Mouse (Mus musculus) telencephalon, adult 2 months (tissue): ENCODE measurements around the gene Ireb2.
"Not testable (repeated sequence)": the region's sequence is repeated elsewhere in the genome, so short reads cannot be mapped to it uniquely, and the experiment has no call there.

Experiments used
- DNase-seq: peaks from one replicate; pipeline ENCODE4 v3.0.0-alpha.2; 2011; ENCODE audit warnings: low read depth, low spot score

Ireb2 gene

DNA sequence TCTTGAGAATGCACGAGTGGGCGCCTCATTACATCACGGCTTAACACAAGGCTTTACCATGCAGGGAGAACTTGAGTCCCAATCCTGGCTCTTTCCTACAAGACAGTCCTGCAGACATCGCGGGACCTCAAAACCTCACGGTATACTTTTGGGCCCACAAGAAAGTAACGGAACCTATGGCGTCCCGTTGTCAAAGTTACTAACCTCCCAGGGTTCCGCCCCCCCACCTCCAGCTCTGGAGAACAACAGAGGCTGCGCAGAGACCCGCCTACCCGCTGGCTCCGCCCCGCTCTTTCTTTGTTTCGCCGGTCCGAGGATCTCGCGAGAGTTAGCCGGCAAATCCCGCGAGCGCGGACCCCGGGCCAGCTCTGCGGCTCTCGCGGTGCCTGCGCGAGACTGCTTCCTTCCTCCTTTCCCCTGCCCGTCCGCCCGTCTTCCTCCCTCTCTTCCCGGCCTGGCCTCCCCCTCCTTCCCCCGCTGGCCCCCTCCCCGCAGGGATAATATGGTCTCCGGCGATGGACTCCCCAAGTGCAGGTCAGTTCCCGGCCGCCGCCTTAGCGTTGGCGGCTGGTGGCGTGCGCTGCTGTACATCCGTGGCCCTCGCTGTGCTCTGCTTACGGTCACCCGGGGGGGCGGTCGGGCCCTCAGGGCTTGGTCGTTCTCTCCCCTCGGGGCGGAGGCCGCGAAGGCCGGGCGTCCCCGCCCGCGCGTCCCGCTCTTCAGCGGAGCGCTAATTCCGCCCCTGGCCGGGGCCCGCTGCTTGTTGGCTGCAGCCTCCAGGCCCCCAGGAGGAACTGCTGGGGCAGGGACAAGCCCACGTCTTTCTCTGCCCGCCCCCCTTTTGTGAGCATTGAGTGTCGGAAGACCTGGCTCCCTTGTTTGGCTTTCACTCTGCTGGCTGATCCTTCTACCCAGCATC lies at the start of gene Ireb2:
TSS of gene Ireb2 (plus strand) at position 427 of the 919 bp plus-strand sequence.
- peak; percentile 91 for DNase-seq

DNA sequence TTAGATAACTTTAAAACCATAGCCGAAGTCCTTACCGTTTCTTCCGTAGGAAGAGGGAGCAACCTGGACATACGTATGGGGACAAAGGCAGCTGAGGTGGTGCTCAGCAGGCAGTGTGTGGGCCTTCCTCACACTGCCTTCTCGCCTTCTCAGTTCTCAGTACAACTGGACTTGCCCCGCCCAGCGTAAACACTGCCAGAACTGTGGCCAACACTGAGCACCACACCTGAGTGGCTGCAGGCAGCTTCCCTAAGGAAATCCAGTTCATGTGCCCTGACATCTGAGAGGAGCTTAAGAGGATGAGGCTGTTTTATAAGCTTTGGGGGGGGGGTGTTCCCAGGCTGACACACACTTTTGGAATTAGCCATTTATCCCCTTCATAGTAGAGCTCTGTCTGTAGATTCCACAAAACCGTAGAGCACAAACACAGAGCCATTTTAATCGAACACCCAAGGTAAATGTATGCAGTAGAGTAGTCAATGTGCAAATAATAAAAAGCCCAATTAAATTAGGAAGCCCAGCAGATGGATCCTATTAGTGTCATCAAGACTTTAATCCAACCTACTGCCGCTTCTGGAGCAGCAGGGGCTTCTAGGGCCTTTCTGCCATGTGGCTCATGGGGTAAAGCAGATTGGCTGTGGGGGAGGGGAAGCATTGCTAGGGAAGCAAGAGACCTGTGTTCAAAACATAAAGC lies 46.9 kb upstream of the Ireb2 start:
- no peak for DNase-seq

DNA sequence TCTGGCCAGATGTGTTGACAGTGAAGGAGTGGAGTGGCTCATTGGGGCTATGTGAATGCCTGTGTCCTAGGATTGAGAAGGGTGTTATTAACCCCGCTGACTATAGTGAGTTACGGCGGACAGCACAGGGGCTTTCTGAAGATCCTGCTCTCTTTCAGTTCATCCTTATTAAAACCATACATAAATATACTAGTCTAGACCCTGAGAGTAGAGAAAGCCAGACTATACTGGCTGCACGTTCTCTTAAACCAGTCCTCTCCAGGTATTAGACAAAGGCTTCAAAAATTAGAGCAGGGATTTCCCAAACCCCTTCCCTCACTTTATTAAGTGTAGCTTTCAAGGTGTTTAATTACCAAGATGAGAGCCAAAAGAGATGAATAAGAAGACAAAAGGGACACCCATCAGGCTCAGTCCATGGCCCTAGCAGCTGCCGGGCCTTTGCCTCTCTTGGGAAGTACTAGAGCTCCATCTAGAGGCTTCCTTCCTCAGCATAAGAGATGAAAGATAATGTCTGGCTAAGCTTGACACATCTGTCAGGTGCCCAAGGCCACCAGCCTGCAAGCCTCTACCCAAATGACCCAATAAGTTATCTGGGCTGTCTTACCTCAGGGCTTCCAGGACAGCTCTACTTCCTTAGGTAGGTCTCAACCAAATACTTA lies 42.0 kb upstream of the Ireb2 start:
- peak; percentile 17 for DNase-seq

DNA sequence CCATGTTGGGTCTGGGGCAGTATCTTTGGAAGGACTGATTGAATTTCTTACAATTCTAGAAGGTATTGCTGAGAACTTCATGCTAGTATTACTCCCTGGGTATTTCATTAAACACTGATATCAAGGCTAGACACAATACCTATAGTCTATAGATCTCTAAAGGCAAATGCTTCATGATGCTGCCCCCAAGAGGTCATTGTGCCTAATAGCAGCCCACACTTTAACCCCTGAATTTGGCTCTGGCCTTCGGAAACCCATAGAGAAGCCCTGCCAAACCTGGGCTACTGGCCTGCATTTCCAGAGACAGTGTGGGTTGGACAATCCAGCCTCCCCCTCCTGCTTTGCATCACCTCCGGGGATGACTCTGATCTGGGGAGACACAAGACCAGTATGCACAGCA lies 33.8 kb upstream of the Ireb2 start:
- DNase-seq = no peak

DNA sequence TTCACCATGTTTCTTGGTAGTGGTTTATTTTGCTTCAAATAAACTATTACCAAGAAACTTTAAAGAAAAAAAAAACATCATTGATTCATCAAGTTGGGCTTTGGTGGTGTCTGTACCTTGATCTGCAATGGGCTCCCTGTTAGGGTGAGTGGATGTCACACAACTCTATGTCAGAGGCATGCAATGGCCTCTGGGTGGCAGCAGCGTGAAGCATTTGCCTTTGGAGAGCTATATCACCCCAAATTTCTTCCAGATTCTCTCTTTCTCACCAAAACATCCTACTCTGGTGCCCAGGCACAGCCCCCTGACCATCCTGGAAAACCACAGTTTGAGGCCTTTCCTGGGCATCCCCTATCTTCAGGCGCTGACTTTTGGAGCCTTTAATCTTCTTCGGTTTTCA lies 33.0 kb upstream of the Ireb2 start:
- peak; percentile 2 for DNase-seq

DNA sequence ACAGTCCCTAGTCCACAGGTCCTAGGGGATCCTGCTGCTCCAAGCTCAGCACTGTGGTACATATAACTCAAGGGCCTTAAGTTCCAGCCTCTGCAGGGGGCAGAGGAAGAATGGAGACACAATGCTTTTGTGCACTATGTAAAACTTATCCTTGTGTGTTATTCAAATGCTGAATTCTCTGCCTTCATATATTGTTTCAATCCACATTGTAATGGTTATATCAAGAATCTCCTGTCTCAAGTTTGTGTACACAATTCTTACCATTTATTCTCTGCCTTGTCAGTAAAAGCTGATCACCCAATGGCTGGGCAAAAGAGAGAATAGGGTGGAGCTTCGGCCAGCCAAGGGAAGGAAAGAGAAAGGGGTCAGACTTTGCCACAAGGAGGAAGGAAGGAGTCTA lies 29.8 kb upstream of the Ireb2 start:
- no peak for DNase-seq

DNA sequence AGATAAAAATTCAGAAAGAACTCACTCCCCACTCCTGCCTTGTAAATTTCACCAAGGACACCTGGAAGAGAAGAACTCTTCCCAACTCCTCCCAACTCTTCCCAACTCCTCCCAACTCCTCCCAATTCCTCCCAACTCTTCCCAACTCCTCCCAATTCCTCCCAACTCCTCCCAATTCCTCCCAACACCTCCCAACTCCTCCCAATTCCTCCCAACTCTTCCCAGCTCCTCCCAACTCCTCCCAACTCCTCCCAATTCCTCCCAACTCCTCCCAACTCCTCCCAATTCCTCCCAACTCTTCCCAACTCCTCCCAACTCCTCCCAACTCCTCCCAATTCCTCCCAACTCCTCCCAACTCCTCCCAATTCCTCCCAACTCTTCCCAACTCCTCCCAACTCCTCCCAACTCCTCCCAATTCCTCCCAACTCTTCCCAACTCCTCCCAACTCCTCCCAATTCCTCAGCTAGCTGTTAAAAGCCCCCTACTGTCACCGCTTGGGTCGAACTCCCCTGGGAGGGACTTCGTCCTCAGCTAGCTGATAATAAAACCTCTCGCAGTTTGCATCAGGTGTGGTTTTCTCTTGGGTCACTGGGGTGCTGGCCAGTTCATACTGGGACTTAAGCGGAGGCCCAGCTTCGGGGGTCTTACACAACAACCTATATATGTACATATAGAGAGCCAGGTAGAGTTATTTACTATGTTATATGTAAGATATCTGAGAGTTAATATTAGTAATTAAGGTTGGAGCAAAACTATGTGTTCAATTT lies 27.5 kb upstream of the Ireb2 start:
- DNase-seq = not testable (repeated sequence)

DNA sequence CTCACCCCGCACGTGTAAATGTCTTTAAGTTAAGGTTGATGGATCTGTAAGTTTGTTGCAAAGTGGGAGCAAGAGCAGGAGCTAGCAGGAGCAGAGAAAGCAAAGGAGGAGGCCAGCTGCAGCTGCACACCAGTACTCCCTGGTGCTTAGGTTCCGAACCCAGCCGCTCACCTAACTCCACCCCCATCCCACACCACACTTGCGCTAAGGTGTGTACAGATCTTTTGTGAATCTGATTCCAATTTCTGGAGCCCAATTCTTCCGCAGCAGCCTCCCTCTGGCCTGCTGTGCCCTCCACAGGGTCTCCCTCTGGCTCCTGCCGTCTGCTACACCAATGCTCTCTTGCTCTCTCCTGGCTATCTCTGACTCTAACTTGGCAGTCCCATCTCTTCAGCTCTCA lies 25.8 kb upstream of the Ireb2 start:
- no peak for DNase-seq

DNA sequence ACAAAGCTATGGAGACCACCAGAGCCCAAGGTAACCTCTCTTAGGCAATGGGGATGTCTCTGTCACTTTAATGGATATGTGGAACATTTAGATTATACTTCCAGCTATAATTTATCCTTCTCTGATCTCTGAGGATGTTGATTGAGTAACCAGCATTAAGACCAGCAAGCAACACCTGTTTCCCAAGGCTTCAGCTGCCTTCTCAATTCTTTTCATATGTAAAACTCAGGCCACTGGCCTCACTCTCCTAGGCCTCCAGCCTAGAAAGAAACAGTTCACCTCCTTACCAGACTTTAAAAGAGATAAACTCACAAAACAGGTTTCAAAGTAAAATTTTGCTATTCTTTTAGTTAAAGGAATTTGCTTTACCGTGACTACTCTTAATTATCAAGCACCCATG lies 23.4 kb upstream of the Ireb2 start:
- no peak for DNase-seq

DNA sequence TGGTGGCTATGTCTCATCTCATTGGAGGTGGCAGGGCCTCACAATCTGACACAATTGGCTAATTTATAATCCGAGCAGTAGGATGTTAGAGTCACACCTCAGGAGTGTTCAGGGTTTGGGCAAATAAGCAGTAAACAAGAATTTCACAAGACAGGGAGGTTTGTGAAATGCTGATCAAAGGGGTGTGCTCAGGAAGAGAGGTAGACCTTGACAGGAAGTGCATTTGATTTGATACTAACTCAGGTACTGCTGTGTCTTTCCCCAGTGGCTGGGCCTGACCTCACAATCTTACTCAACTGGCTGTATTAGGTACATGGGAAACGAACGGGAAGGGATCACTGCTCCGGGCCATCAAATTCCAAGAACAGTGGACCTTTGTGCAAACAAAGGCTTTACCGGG lies 21.3 kb upstream of the Ireb2 start:
- DNase-seq = no peak

DNA sequence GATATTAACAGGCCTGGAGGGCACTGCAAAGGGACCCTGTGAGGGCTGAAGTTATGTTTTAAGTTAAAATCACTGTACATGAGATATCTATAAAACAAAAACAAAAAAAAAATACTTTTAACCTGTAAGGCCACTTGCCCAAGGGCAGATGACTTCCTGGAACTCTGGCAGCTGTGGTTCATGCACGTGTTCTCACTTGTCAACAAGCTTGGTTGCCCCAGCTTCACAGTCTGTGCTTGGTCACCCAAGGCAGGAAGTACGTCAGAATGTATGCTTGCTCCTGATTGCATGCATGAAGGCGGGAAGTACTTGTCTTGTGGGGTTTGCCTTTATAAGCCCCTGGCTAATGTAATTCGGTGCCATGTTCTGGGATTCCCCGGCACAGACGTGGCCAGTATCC lies 19.7 kb upstream of the Ireb2 start:
- DNase-seq = no peak

DNA sequence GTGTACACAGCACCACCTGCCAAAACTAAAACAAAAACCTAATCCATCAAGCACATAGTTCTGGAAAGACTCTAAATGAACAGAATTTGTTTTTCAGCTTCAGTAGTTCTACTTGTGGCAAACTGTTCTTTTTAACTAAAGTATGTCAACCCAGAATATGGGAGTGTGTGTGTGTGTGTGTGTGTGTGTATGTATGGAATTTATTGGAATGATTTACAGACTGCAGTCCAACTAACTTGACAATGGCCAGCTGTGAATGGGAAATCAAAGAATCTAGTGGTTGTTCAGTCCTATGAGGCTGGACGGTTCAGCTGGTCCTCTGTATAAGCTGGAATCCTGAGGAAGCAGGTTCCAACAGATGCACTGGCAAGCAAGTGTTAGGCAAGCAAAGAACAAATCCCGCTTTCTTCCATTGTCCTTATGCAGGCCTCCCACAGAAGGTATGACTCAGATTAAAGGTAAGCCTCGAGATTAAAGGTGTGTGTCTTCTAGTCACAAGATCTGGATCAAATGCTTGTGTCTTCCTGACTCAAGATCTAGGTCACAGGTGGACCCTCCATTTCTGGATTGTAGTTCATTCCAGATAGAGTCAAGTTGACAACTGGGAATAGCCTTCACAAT lies 18.9 kb upstream of the Ireb2 start:
- no peak for DNase-seq

DNA sequence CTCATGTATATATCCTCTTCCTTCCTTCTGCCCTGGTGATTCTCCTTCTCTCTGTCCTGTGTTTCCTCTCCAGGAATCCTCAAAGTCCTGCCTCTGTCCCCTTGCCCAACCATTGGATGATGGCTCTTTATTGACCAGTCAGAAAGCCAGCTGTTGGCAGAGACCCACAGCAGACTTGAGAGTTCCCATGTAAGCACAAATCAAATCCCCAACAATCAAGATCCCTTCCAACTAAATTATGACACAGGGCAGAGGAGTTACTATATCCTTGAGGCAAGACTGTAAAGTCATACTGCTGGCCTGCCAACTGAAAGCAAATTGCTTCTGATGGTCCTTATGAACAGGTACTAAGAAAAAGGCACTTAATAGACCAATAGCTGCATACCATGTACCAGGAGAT lies 15.4 kb upstream of the Ireb2 start:
- DNase-seq = no peak

DNA sequence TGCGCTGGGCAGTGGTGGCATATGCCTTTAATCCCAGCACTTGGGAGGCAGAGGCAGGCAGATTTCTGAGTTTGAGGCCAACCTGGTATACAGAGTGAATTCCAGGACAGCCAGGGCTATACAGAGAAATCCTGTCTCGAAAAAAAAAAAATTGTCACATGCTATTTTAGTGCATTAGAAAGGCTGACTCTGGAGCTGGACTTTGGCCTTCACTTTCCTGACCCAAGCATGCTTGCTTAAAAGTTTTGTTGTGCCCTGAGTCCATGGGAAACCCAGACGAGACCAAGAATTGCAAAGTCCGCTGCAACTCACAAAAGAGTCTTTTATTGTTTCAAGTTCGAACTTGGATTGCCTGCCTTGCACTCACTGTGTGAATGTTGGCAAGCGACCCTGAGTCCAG lies 10.6 kb upstream of the Ireb2 start:
- DNase-seq = not testable (repeated sequence)

DNA sequence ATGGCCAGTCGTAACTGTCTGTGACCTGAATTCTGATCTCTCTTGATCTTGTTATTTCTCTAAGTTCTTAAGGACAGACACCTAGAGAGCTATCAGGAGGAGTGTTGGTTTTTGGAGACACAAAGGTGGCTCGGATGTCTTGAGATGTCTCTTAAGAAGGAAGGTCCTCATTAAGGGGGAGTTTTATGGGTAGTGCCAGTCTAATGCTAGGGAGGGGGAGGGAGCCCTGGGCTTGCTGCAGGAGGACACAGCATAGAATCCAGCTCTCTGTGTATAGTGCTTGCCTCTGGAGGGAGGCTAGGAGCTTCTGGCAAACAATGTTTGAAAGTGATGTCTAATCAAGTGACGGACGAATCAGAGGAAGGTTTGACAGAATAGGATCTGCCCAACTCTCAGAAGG lies 10.0 kb upstream of the Ireb2 start:
- no peak for DNase-seq

DNA sequence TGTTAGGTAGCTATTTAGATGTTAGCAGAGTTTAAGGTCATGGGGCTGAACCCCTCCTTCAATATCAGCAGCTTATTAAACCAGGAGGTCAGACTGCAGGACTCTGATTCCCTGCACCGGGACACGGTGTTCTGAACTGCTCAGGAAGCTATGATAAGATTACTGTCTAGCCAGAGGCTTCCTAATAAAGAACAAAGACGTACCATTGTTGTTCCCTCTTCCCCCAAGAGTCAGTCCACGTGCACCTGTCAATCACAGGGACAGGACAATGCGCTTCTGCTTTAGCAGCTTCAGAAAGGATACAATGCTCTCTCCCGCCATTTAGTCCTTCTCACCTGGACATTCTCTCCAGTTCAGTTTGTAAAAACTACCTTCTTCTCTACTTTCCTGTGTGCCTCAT lies 8.0 kb upstream of the Ireb2 start:
- DNase-seq = no peak

DNA sequence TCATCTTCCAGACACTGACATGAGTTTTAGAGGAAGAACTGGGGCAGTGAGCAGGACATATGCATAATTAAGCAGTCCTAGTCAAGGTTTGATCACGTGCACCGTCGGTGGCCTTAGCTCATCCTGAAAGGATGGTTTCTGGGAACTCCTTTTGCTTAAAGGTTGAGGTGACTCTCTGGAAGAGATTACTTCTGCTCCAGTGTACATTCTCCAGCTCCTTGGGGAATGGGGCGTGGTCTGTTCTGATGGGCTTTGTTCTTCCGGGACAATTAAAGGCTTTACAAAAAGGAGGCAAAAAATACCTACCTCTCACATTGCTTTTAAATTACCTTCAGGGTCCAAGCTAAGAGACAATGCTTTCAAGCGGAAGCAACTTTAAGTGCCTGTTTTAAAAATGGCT lies 7.5 kb upstream of the Ireb2 start:
- no peak for DNase-seq

DNA sequence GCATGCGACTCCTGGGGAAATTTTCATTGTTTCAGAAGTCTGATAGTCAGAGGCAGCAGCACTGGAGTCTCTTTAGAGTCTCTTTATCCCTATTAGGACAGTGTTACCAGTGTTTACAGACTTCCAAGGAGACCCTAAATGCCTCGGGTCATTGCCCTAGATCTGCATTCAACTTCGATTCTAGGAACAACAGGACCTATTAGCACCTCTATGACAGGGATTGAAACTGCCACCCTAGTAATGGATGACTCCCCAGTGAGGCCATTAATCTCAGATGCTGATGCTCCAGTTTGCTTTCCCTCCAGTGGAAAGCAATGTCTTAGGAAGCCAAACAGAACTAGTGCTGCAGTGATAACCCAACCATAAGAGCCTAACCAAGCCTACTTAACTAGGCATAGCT lies 6.1 kb upstream of the Ireb2 start:
- DNase-seq = no peak

DNA sequence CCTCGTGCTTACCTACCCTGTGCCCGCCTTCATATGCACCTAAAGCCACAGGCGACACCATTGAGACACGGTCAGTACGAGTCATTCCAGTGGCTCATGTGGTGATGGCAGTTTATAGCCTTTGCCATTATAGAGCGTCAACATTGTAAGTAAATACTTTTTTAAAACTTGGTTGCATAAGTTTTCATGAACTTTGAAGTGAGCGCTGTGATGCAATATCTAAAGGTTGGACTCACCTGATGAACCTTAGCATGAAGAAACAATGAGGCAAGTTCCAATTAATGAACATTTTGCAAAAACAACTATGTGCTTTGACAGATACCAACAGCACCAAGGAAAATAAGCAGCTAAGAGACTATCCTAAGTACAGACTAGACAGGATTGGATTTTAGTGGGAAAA lies 3.1 kb upstream of the Ireb2 start:
- DNase-seq = no peak

DNA sequence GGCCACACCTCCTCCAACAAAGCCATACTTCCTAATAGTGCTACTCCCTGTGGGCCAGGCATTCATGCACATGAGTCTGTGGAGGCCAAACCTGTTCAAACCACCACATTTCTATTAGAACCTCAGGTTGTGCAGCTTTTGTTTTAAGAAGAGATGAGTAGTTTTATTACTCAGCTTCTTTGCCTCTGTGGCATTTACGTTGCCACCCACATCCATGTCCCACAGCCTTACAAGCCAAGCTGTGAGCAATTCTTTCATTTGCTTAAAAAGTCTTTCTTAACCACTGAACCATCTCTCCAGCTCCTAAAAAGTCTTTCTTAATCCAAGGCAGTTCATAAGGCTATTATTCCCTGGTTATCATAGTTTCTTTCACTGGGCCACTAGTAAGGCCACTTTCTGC lies 15.2 kb downstream of the Ireb2 start:
- peak; percentile 9 for DNase-seq

DNA sequence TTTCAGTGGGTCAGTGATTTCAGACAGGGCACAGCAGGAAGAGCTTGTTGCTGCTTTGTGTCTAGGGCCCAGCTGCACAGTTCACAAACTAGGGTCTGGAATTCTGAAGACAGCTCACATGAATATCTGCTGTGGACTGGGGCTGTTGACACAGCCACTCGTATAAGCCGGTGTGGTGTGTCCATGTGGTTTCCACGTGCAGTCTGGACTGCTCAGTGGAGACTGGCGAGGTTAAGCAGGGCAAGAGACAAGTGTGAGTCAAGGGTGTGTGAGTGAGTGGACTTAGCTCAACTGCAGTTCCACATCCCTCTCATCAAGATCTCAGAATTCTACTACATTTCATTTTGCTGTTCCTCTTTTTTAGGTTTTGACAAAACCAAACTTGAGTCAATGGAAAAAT lies 28.5 kb downstream of the Ireb2 start:
- DNase-seq = no peak
